Mouse (Mus musculus) B cell, adult 2 months (primary cell): Measurements from ENCODE around the gene B3gnt7.
"Not testable (repeated sequence)": the region's sequence is repeated elsewhere in the genome, so short reads cannot be mapped to it uniquely, and the experiment has no call there.

ENCODE experiments used
- DNase-seq, 2 experiments: peaks; one replicate each; pipeline ENCODE4 v3.0.0; 2022

Gene B3gnt7

DNA sequence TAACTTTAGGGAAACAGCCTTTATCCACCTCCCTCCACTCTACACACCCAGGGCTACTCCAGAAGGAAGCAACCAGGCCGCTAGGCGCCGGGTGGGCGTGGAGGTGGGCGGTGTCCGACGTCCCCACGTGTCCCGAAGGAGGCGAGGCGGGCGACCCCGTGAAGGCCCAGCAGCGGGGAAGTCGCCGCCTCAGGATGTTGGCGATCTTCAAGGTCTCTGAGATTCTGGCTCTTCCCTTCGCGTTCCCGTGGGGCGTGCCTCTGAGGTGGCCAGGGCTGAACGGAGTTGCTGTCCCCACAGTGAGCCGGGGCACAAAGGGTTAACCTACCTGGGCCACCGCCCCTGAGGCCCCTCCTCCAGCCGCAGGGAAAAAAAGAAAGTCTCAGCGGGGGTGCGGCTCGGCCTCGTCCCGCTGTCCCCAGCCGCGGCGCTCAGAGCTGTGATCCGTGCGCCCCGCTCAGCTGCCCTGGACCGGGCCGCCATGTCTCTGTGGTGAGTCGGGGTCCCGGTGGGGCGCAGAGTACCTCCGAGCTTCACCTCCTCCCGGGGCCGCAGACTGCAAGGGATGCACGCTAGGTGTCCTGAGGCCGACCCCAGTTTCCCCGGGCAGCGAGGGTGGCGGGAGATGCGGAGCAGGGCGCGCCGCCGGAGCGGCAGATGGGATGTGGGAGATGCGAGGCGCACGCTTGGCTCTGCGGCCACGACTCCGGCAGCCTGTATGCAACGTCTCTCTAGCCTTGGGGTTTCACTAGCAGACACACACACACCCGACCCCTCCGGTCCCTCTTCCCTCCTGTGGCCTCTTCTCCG is 636 bp downstream of the B3gnt7 start:
- DNase-seq, result peak; percentile 70

DNA sequence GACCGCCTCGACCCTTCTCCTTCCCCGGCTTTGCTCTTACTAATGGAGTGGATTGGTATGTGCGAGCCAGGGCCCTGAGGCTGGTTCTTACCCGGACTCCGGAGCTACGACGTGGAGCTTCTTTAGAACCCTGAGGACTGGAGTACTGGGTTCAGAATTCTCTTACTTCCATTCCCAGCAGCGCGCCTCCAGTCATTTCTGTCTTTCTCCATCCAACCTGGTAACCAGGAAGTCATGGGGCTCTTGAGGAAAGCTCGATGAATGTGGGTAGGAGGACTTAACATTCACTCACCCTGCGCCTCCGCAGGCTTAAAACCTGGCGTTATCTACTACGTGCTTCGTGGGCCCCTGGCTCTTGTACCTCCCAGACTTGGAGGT is 1.2 kb downstream of the B3gnt7 start:
- peak; percentile 15 to 16 for DNase-seq

DNA sequence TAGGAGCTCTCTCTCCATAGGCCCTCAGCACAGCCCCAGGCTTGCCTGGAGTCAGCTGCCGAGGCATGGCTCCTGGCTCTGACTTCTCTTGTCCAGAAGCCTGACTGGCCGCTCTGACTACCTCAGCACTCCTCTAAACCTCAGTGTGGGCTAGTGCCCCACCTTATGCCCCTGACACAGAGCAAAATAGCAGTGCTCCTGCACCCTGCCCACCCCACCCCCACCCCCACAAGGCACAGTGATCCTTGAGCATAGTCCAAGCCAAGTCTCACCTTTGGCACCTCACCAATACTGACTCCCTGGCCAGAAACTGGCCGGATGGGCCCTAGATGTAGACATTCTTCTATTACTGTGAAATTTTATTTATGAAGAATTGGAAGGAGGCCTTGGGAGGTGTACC is 4.1 kb downstream of the B3gnt7 start:
- no peak for DNase-seq

DNA sequence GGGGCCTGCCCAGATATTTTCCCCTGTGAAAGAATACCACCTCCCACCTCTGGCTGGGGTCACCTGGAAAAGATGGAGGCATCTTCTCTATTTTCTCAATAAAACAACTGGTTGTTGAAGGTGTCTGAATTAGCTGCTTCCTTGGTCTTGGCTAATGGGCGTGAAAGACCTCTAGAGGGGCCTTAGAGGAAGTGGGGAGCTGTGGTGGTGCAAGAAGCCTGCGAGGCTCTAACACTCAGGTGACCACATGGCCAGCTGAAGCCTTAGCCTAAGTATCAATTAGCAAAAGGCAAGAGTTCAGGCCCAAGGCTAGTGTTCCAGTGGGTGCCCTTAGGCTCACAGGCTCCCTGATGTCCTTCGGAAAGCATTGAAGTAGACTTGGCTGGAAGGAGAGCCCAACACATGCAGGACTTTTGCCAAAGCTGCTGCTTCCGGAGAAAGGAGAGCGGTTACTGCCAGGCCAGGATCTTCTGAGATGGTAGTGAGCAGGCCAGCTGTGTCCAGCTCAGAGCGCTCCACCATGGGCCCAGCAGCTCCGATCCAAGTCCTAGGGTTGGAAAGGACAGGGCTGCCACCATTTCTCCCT is 4.6 kb downstream of the B3gnt7 start:
- no peak for DNase-seq

DNA sequence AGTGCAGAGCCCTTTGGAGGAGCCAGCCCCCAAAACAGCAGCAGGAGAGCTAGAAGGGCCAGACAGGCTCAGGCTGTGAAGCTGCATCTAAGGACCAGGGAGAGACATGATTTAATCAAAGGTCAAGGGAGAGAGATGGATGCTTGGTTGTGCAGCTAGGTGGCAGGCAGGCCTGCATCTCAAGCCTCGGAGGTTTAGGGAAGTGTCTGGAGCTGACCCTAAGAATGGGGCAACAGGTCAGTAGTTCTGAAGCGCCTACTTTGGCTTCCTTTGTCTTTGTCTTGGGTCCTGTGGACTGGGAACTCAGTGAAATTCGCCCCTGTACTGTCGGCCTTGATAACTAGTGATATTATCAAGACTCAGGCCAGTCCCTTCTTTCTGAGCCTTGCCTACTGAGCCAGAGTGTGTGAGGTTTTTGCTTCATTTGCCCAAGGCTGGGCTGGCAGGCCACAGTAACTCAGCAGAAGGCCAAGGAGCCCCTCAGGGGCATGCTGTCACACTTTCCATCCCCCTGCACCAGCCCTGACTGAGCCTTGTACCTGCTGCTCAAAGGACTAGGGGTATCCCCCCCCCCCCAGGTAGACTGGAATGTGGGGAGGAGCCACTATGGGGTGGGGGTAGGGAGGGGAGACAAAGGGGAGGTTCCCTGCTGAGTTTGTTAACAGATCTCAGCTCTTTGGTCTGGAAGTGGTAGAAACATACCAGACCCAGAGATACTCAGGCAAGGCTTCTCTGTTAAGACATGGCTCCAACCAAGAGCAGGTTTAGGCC is 5.4 kb downstream of the B3gnt7 start:
- no peak for DNase-seq

DNA sequence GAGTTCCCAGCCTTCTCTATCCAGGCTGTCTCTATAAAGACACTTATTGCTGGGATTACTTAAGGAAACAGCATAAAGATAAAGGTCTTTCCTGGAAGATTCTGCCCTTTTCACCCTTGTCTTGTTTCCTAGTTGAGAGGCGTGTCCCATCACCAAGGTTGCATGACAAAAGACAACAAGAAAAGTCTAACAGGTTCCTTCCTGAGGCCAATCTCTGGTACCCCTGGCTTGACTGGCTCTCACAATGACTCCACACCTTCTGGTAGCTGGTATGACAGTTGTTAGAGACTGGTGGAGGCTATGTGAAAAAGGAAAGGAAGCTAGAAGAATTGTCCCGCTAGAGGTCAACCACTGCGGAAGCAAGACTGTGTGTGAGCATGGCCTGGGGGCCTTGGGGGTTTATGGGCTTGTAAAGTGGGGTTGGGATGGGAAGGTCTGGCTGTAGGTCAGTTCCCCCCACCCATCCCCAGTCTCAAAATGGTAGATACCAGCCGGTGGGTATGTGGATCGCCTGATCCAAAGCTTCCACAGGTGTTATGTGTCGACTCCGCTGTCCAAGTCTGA is 6.7 kb downstream of the B3gnt7 start:
- DNase-seq, result no peak

DNA sequence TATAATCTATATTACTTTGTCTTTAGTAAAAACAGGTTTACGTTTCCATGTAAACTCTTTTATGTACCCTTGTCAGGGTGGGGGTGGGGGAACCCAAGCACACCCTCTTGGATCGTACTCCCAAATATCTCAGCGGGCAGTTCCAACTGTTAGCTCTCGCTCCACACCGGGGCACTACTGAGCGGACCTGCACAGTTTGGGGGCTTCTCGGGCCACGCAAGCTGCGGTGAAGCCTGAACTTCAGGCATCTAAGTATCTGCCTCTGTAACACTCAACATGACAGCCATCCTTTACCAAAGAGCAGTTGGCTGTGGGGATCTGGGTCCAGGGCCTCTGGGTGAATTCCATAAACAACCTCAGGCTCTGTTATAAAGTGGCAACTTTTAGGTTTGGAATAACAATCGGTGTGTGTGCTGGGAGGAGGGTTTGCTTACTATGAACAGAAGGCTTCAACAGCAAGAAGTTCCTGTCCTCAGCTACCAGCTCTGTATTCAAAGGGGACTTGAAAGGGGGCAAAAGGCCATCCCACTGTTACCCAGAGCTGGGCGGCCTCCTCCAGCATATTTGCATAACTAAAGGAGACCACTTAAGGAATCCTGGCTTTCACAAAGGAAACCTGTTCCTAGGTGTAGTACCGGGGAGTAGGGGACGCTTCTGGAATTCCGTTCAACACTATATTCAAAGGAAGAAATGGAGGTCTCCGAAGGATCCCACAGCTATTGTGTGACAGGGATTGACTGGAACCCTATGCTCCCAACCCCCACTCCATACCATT is 8.1 kb downstream of the B3gnt7 start:
- DNase-seq, result no peak

DNA sequence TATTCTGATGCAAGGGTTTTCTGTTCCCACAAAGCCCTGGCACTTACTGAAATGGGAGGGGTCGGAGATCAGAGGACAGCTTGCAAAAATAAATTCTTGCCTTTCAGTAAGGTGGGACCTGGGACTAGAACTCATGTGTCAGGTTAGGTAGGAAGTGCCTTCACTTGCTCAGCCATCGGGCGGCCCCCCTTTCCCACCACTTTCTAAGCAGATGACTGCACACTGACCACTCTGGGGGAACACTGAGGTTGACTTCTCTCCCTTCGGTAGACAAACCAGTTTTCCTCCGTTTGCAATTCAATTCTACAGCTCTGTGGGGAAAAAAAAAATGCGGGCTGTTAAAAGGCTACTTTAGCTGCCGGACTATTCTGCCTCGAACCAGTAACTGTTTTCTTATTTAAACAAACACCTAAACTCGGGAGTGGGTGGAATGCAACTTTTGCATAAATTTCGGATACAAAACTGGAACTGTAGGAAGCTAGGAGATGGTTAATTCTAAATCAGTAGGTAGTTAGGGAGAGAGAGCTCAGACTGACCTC is 8.9 kb downstream of the B3gnt7 start:
- DNase-seq, result no peak

DNA sequence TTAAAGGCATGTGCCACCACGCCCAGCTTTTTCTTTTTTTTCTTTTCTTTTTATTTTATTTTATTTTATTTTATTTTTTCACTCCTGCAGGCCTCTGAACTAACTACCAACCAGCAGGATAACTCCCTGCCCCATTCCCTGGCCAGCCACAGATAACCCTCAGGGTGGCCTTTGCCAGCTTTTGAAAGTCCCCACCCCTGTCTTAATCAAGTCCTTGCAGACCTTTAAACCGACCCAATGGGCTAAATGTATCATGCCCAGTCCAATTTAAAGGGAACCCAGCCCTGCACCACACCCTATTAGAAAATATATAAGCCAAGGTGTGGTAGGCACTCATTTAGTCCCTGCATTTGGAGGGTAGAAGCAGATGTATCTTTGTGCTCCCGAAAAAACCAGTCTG is 9.6 kb downstream of the B3gnt7 start:
- no peak for DNase-seq

DNA sequence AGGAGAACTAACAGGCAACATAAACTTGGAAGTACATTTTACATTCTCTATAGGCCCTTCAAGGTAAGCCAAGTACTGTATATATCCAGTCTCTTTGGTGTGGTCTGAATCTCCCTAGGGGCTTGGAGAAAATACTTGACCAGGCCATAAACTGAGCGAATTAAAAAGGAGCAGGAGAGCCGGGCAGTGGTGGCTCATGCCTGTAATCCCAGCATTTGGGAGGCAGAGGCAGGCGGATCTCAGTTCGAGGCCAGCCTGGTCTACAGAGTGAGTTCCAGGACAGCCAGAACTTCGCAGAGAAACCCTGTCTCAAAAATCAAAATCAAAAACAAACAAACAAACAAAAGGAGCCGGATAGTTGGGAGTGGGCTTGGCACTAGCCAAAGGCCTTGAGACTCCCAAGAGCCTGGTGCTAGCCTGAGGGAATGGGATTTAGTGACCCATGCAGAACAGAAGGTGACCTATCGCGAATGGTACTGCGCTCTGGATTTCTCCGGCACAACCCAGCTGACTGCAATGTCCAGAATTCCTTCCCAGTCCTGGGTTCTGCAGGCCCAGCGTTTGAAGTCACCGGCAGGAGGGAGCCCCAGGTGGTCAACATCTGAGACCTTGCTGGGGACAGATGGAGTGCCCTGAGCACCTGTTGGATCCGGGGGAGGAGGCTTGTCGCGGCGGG is 10.6 kb downstream of the B3gnt7 start:
- DNase-seq, result no peak

DNA sequence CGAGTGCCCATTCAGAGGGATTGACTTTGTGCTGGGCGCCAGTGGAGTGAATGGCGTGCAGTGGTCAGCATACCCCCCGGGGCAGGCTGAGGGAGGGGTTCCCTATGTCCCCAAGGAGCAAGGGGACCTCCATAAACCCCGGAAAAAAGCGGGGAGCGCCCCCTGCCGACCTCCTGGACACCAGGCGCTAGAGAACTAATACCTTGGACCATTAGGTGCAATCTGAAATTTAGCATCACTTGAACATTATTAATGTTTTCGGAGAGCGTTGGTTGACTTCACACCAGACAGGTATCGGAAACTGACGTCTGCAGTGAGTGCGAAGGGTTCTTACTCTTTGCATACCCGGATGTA is 11.1 kb downstream of the B3gnt7 start:
- peak; percentile 72 to 73 for DNase-seq

DNA sequence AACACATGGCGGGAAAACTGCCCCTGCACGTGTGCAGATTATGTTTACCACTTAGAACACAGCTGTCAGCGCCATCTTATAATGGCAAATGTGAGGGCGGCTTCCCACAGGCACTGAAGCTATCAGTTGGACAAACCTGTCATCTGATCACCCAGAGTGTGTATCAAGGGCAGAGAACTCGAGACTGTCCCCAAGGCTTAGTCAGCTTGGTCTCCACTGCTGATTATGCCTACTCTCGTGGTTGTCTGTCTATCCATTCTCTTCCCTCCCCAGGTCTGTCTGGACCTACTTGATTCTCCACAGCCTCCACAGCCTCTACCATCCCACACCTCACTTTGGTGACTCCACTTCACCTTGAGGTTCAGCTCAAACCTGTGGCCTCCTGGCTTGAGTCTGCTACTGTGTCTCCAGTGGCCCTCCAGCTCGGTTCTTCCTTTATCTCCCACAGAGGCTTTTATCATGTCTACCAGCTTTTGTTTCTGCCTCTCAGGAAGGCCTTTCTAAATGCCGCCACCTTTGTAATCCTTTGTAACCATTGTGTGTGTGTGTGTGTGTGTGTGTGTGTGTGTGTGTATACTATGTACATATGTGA is 18.3 kb downstream of the B3gnt7 start:
- DNase-seq, result no peak

DNA sequence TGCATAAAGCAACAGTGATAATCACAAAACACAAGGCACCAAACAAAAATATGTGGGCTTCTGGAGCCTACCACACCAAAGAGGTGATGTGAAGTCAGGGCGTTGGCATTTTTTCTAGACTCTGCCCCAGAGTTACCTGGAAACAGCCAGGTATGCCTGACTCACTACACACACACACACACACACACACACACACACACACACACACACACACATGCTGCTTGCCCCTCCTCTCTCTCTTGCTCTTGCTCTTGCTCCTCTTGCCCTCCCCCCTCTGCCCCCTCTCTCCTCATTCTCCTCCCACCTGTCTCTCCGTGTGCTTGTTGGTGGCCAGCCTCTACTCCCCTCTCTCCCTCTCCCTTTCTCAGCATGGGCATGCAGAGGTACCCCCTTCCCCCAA is 33.7 kb downstream of the B3gnt7 start:
- DNase-seq, result no peak

DNA sequence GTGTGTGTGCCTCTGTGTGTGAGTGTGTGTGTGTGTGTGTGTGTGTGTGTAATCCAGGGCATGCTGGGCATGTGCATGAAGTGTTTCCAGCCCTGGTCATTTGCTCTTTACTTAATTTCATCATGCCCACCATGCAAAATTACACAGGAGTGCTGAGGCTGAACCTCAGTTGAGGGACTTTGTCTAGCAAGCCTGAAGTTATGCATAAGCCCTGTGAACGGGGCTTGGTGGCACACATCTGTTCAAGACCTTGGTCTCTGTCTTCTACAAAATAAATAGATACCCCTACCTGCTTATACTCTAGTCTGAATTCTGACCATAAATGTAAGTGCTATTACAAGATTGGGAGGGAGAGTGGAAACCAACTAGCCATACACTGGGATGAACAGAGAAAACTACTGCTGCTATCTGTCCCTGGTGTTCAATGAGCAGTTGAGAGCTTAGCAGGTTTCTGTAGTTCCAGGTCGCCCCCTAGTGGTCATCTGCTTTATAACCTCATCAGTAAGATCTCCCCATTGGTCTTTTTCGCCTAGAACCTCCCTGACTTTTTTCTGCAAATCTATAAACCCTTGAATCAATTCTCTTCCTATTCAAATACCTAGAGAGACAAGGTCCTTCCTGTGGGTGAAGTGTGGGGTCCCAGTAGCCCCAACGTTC is 36.7 kb downstream of the B3gnt7 start:
- DNase-seq, result peak; percentile 91 to 94

DNA sequence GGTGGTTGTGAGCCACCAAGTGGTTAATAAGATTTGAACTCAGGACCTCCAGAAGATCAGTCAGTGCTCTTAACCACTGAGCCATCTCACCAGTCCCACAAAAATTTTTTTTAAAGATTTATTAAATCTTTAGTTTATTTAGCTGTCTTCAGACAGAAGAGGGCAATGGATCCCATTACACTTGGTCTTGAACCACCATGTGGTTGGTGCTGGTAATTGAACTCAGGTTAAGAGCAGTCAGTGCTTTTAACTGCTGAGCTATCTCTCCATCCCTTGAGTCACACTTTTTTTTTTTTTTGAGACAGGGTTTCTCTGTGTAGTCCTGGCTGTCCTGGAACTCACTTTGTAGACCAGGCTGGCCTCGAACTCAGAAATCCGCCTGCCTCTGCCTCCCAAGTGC is 38.5 kb downstream of the B3gnt7 start:
- DNase-seq, result not testable (repeated sequence)

DNA sequence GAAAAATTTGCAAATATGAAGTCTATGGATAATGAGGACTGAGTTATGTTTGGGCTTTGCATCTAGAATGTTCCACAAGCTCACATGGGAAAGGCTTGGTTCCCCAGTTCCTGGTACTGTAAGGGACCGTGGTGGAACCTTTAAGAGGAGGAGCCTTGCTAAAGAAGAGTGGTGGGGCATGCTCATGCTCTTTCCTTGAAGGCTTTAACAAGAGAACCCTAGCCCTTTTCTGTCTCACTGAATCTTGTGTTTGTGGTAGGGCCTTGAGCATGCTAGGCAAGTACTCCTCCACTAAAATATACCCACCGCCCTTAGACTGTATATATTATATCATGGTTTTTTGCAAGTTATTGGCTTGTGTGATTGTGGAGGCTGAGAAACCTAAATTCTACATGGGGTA is 39.7 kb downstream of the B3gnt7 start:
- no peak for DNase-seq

DNA sequence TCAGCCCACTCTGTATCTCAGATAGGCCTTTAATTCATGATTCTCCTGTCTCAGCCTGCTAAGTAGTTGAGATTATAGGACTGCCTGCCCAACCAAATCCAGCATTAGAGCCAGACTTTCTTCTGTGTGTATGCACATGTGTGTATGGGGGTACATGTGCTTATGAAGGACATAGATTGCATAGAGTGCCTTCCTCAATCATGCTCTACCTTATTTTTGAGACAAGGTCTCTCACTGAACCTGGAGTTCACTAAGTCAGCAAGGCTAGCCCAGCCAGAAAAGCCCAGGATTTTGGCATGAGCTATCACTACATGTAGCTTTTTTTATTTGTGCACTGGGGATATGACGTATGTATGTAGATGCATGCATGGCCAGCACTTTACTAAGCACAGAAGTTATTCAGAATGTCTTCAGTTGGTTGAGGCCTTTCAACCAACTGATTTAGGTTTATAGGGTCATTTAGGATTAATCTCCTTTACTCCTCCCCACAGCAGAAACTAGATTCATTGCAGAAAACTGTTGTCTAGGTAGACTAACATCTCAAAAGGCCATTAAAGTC is 40.5 kb downstream of the B3gnt7 start:
- no peak for DNase-seq

DNA sequence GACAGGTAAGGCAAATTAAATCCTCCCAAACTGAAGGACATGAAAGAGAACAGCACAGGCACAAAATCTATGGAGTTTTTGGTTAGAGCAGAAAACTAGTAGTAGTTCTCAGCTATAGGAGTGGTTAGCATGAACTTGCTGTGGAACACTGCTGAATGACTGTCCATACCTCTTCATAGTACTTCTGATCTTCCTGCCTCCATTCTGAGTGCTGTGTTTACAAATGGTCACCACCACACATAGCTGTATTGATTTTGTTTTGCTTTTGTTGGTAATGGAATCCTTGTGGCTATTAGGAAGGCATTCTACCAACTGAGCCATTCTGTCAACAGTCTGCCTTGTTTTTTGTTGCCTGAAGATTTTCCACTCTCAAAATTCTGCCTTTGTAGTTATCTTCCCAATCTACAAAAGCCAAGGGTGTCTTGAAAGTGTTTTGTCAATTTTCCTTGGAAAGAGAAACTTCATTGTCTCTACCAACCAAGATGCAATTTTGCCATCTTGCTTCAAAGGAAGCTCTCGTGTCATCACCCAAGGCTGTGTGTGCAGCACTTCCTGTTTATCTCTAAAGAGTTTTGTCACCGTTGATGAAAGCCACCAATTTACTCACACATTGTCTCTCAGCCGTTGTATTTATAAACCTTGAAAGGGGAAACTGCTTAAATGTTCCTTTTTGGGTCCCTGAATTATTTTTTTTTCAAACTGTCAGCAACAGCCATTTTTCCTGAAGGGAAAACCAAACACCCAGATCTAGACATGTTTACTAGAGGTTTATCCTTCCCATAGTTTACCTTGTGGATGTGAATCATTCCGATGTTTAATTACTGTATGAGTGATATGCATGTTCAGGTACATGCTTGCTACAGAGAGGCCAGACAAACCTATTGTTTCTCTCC is 41.6 kb downstream of the B3gnt7 start:
- DNase-seq, result peak in 1 of 2 experiments; percentile 40

DNA sequence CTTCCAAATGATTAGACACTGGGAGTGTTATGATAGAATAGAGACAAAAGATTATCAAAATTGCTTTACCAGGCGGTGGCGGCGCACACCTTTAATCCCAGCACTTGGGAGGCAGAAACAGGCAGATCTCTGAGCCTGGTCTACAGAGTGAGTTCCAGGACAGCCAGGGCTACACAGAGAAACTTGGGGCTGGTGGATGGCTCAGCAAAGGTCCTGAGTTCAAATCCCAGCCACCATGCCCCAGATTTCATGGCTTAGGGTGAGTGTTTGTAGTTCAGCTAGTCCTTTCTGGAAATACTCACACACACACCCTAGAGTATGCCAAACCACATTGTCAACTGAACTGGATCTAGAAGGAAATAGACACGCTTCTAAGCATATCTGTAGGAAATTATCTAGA is 42.4 kb downstream of the B3gnt7 start:
- DNase-seq, result no peak

DNA sequence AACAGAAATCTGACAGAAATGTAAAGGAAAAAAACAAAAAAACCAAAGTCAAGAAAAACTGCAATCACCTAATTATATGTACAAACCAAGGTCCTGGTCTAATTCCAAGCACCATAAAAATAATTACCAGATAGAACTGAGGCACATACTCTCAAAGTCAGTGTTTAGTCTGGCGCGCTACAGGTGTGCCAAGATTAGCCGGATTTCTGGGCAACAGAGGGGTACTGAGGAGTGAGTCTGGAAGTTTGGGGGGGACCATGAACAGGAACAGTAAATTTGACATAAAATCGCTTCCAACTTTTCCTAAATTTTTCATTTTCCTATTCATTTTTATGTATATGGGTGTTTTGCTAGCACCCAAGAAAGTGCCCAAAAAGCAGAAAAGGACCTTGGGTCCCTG is 43.3 kb downstream of the B3gnt7 start:
- DNase-seq, result no peak
